Mouse (Mus musculus) cerebral cortex, adult 2 months (tissue): ENCODE data around the gene Krt2.

Experiments used
- WGBS: fragments of 180-500 bp; shearing (Covaris S2); methylation state at CpG from one replicate; pipeline ENCODE4 v1.1.7; 2018; 5-methylcytosine and 5-hydroxymethylcytosine counted together

Gene Krt2

GRCm38 (mm10) chr15:101817875-101818274 is at the start of gene Krt2:
Gene Krt2 (minus strand): TSS chr15:101818169.
- 89% methylated on average over 16 of the region's 16 CpGs for WGBS

DNA sequence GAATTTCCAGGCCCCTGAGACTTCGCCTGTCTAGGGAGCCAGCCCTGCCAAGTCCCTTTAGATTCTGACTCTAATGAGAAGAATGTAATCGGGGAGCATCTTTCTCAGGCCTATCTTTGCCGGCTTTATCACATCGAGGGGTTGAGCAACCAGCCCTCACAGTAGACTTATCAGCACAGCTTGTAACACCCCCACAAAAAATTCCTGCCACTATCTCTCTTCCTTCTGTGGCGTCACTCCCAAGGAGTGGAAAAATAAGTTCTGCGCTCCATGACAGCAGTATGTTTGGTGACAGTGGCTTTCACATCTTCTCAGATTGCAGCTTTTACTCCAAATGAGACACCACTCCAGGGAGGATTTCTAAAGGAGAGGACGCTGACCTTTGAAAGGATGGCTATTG is 48.8 kb upstream of the Krt2 start:
- WGBS = 43% methylated on average over 7 of the region's 7 CpGs

GRCm38 (mm10) chr15:101860421-101861130 is 42.6 kb upstream of the Krt2 start:
- 63% methylated on average over 13 of the region's 13 CpGs for WGBS

DNA sequence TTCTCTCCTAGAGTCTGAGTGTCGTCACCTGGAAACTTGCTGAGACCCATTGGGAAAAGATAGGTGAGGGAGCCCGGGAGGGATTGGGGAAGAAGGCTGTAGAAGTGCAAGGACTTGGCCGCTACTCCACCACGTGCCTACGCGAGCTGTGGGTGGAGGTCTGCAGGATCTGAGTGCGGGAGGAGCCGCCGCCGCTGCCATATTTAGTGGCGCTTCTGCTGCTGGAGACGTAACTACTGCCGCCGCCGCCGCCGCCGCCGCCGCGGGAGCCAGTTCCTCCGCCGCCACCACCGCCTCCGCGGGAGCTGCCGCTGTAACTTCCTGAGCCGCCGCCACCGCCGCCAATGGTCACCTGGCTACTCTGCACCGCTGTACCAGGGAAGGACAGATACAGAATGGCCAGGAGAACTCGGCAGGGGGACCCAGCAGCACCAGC is 41.8 kb upstream of the Krt2 start:
- under 1% methylated on average over 33 of the region's 33 CpGs for WGBS

- 43% methylated on average over 11 of the region's 11 CpGs for WGBS
Measured at GRCm38 (mm10) chr15:101858673-101859425, 40.9 kb upstream of the Krt2 start.

GRCm38 (mm10) chr15:101856696-101857095 is 38.7 kb upstream of the Krt2 start:
- 68% methylated on average over 5 of the region's 5 CpGs for WGBS

DNA sequence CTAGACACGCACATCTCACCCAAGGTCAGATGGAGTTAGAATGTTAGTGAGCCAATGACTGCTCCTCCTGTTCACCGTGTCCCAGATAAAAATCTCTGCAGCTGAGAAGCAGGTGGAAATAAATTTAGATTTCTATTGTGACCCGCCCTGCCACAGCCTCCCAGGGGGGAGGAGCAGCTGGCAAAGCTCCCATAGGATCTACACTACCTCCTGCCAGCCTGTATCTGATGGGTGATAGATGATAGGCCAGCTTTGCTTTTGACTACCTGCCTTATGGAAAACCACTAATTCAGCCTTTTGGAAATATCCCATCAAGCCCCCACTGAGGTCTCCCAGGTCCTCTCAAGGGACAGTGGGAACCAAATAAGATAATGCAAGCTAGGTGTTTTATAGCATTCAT is 37.8 kb upstream of the Krt2 start:
- 65% methylated on average over 3 of the region's 3 CpGs for WGBS

- WGBS = 39% methylated on average over 5 of the region's 5 CpGs
Measured at GRCm38 (mm10) chr15:101854294-101854693, 36.3 kb upstream of the Krt2 start.

- 43% methylated on average over 5 of the region's 5 CpGs for WGBS
Measured at GRCm38 (mm10) chr15:101852571-101852970, 34.6 kb upstream of the Krt2 start.

DNA sequence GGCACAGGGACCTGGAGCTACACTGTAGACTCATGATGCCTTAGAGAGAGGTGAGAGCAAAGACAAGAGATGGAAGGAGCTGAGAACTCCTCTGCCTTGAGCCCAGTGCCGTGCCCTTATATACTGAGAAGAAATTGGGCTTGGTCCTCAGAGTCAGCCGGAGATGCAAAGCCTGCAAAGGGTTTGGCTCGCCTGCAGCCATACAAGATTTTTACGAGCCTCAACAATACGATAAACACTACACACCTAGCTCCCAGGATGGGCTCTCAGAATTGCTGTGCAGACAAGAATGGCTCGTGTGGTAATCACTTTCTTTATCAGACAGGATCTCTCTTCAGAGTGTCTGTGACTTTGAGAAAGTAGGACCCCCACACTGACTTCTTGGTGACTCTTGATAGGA is 32.7 kb upstream of the Krt2 start, which contains the start of gene Krt1:
Krt1 (minus strand) TSS at position 101 of the 400 bp plus-strand sequence.
- 89% methylated on average over 6 of the region's 6 CpGs for WGBS

DNA sequence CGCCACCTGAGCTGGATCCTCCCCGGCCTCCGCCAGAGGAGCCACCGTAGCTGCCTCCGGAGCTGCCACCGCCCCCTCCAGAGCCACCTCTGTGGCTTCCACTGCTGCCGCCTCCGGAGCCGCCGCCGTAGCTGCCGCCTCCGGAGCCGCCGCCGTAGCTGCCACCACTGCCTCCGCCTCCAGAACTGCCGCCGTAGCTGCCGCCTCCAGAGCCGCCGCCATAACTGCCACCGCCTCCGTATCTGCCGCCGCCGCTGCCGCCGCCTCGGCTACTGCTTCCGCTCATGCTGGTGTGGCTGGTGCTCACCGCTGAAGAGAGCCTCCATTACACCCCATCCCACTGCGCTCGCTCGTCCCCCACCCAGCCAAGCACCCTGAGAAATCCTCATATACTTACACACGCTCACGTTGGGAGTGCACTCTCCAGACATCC is 28.0 kb upstream of the Krt2 start:
- under 1% methylated on average over 35 of the region's 37 CpGs for WGBS

DNA sequence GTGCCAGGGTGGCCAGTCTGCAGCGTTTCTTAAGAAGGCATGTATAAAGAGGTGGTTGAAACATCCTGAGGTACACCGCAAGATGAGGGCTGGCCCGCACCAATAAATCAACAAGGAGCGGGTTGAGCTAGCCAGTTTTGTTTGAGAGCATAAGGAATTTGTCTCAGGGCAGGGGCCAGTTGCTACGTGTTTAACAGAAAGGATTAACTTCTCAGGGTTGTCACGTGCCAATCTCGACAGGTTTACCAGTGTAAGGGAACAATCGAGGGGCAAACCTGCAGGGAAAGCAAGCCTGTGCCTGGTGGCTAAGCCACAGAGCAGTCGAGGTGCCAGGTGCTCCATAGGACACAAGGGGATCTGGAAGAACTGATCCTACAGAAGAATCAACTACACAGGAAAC is 25.2 kb upstream of the Krt2 start:
- 83% methylated on average over 9 of the region's 9 CpGs for WGBS

DNA sequence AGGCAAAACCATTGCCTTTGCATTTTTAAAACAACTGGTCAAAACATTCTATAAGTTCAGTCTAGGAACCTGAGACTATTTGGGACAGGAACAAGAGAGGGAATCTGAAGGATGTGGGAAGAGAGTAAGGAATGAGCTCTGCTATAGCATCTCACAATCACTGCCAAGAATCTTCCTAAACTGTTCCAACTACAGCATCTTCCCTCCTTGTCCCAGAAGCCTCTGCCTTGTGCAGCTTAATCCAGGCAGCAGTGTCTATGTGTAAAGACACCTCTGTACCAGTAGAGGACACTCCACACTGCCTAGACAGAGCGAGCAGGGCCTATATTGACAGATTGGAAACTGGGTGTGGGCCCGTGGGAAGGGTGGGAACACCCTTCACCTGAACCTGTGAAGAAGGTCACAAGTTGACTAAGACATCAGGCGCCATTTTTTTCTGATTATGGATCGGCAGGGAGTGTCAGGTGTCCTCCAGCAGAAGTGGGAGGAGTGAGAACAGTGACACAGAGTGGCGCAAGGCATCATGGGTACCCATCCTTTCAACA is 16.9 kb upstream of the Krt2 start:
- WGBS = 63% methylated on average over 5 of the region's 5 CpGs

GRCm38 (mm10) chr15:101833131-101833530 is 15.2 kb upstream of the Krt2 start:
- 73% methylated on average over 6 of the region's 6 CpGs for WGBS

DNA sequence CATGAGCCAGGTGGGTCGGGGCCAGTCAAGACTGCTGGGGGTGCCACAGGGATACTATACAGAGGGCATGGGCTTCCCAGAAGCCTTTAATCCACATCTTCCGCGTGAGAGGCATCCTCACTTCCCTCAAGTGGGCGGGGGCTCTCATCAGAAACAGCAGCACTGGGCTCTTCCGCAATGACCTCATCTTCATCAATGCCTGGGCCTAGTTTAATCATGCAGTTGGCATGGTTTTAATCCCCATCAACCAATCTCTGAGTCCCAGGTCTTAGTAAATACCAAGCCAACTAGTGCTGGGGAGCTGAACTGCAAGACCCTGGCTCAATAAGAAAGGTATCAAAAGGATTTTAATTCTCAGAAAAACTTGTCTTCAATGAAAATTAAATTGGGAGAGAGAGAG is 11.5 kb upstream of the Krt2 start:
- 73% methylated on average over 5 of the region's 5 CpGs for WGBS

DNA sequence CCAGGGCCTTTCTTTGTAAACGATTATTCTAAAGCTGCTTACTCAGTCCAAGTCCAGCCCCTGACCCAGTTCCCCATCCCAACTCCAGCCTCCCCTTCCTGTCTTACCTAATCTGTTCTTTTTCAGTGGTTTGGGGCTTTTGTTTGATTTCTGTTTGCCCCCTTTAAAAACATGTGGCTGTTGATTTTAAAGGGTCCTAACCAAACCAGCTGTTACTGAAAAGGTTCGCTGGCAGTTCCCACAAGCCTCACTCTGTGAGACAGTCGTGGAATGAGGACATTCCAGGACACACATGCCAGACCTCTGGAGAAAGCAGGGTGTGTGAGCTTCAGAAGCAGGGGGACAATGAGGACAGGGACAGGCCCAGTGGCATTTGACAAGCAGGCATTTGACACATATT is 3.8 kb upstream of the Krt2 start:
- WGBS = 48% methylated on average over 3 of the region's 3 CpGs

DNA sequence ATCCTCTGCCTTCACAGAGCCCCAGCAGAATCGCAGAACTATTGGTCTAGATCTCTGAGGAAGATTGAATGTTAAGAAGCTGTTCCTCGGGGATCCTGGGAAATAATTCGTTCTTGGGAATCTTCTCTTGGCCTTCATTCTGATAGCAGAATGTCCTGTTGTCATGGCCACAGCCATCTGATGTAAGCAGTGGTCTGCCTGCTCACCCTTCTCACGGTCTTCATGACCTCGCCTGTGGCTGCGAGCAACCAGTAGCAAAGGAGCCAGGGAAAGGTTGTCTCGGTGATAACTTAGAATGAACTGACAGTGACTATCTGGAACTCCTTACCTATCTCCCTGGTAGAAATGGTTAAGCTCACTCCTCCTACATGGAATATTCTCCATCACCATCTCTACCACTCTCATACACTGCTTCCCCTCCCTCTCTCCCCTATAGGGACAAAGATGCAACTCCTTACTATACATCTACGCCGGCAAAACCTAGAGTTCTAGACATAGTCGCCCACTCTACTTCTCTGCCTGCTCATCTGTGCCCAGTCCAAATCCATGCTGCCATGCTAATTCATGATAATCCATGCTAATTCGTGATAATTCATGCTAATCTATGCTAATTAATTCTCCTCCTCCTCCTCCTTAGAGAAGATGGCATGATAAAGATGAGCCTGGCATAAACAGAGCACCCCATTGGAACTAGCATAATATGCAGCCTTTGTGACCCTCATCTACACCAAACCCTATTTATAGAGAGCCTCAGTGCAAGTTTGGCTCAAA is 14.7 kb downstream of the Krt2 start:
- 45% methylated on average over 11 of the region's 11 CpGs for WGBS

DNA sequence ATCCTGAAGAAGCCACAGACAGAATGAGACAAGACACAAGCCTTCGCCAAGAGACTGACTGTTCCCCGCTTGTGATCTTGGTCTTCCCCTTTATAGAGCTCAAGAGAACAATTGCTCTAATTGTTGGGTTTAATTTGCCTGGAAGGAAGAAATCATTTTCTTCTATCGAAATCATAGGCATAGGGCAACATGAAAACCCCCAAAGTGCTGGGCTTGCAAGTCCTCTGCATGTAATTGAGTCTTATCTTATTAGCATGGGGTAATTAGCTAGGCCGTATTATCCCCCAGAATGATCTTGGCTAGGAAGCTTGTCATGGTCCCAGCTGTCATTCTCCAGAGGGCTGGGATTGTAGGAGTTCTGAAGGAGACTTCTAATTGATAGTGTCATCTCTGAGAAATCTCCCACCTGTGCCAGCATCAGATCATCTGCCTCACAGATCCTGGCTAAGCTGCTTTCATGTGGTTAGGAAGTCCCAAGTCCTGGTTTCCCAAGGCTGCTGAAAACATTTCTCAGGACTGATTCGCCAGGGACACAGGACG is 15.6 kb downstream of the Krt2 start, which contains the start of gene Krt73:
Krt73 (minus strand) TSS at position 51 of the 540 bp plus-strand sequence.
- WGBS = 68% methylated on average over 6 of the region's 6 CpGs

GRCm38 (mm10) chr15:101790867-101791266 is 27.1 kb downstream of the Krt2 start:
- 51% methylated on average over 3 of the region's 3 CpGs for WGBS

DNA sequence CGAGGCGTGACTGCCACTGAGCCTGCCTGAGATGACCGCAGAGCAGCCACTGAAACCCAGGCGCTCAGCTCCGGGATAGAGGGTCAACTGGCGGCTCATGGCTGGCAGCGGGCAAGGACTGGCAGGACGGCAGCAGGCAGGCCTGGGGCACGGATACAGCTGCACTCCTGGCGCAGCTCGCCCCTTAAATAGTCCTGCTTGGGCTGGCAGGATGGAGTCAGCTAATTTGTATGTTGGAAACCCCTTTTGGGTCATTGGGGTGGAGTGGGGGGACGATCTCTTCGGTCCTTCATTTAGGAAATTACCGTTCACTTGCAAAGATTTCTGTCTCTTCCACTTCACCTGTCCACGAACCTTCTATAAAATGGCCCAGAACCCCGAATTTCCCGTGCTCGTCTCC is 31.6 kb downstream of the Krt2 start, which contains the start of gene Krt72:
Krt72 (minus strand) TSS at position 101 of the 400 bp plus-strand sequence.
- WGBS = 93% methylated on average over 18 of the region's 18 CpGs

DNA sequence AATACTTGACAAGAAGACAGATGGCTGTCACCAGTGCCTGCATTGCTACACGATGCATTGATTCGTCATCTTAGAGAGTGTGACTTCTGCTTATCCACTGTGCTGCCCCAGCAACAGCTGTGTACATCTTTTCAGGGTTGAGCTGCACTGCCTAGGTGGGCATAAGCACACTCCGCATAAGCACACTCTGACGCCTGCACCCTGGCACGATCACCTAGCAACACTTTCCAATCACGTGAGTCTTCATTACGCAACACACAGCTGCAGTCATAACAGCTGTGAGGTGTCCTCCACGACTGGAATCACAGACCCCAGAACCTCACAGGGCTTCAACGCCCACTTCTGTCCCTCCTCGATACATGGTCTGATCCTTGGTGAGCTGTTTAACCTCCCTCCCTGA is 44.5 kb downstream of the Krt2 start:
- 67% methylated on average over 10 of the region's 10 CpGs for WGBS

GRCm38 (mm10) chr15:101772711-101773081 is 45.3 kb downstream of the Krt2 start:
- WGBS = 5% methylated on average over 5 of the region's 5 CpGs
